Mouse (Mus musculus) limb, embryonic 11.5 days (tissue): Measurements from ENCODE around the gene Usp18. TPM values are rescaled to one million over a fixed set of nuclear protein-coding genes. Genes with fewer than 3 reads are reported as not detected.

Experiments
- polyA plus RNA-seq: library from polyadenylated mRNA; unstranded; fragments of >200 nt; fragmentation: Nextera tagmentation; extraction: Ambion mirVana; gene quantifications from 2 replicates; pipeline ENCODE4 v1.2.1, GENCODE M21; 2014

The Usp18 gene
- polyA plus RNA-seq, 1 experiment from 2014 or later = 0.89 TPM

Other genes with a start within 250 kb of the Usp18 start
- 12.2 and 13.7 TPM in 2 replicates for gene Mical3, start 114.9 kb upstream of the Usp18 start, polyA plus RNA-seq
- 5.8 and 7.5 TPM in 2 replicates for gene Pex26, start 62.2 kb upstream of the Usp18 start, polyA plus RNA-seq
- gene Tuba8, start 35.2 kb upstream of the Usp18 start, polyA plus RNA-seq = 0.63 and 0.94 TPM in 2 replicates
- 0.81 and 1.3 TPM in 2 replicates for gene Slc6a13, start 54.3 kb downstream of the Usp18 start, polyA plus RNA-seq
- 0.53 TPM in 1 of 2 replicates, not detected in the other for gene Slc6a12, start 97.2 kb downstream of the Usp18 start, polyA plus RNA-seq
- 0.07 TPM in 1 of 2 replicates, not detected in the other for gene Iqsec3, start 227.8 kb downstream of the Usp18 start, polyA plus RNA-seq